Mouse (Mus musculus) stomach, embryonic 15.5 days (tissue): ENCODE data around the gene Dhx32. TPM values are rescaled to one million over a fixed set of nuclear protein-coding genes. Genes with fewer than 3 reads are reported as not detected.

Source experiments
- ATAC-seq: fragments of 200-750 bp; cut with Nextera tagmentation; 2 replicates; pipeline ENCODE4 v1.8.0; 2017; ENCODE audit warnings: low read depth, moderate number of reproducible peaks, moderate TSS enrichment; ENCODE audit not compliant: insufficient read depth, low FRiP score
- H3K27ac ChIP-seq: fragments of 300-500 bp; sonication (generic); 2 replicates; pipeline ENCODE4 v1.5.1; 2015; ENCODE audit warnings: mild to moderate bottlenecking, inconsistent platforms
- H3K27me3 ChIP-seq: fragments of 300-500 bp; sonication (generic); replicated peaks from 2 replicates; pipeline ENCODE4 v1.6.1; 2015; ENCODE audit warnings: inconsistent platforms
- H3K36me3 ChIP-seq: fragments of 300-500 bp; sonication (generic); 2 replicates; pipeline ENCODE4 v1.6.1; 2015; ENCODE audit warnings: inconsistent platforms
- H3K4me1 ChIP-seq: fragments of 300-500 bp; sonication (generic); 2 replicates; pipeline ENCODE4 v1.6.1; 2015; ENCODE audit warnings: inconsistent platforms
- H3K4me2 ChIP-seq: fragments of 300-500 bp; sonication (generic); 2 replicates; pipeline ENCODE4 v1.6.1; 2015; ENCODE audit warnings: mild to moderate bottlenecking, inconsistent platforms
- H3K4me3 ChIP-seq: fragments of 300-500 bp; sonication (generic); replicated peaks from 2 replicates; pipeline ENCODE4 v1.5.1; 2015; ENCODE audit warnings: inconsistent platforms
- H3K9ac ChIP-seq: fragments of 300-500 bp; sonication (generic); 2 replicates; pipeline ENCODE4 v1.6.1; 2015; ENCODE audit warnings: inconsistent platforms
- H3K9me3 ChIP-seq: fragments of 300-500 bp; sonication (generic); 2 replicates; pipeline ENCODE4 v1.6.1; 2016; ENCODE audit warnings: inconsistent platforms
- WGBS: fragments of 180-500 bp; shearing (Covaris S2); methylation state at CpG from one replicate; pipeline ENCODE4 v1.1.7; 2015; 5-methylcytosine and 5-hydroxymethylcytosine counted together
- polyA plus RNA-seq: library from polyadenylated mRNA; unstranded; fragments of >200 nt; fragmentation: Nextera tagmentation; extraction: Ambion mirVana; gene quantifications from 2 replicates; pipeline ENCODE4 v1.2.1, GENCODE M21; 2015

Gene Dhx32
- polyA plus RNA-seq, 1 experiment from 2014 or later = 45.3 TPM

GRCm38 (mm10) chr7:133679439-133679838 lies 103.1 kb downstream of the Dhx32 start:
- no peak overlapping the region for H3K27ac ChIP-seq
- H3K27me3 ChIP-seq = no peaks in the 10 kb centered on the region
- H3K9me3 ChIP-seq = no peaks in the 10 kb centered on the region
- ATAC-seq = no peak
- no peaks in the 10 kb centered on the region for H3K4me1 ChIP-seq
- 62% methylated on average over 4 of the region's 4 CpGs for WGBS
- H3K36me3 ChIP-seq = 0 out of 2 replicates have a peak, but pooled peaks cover 5% of the 10 kb centered on the region
- no peak overlapping the region for H3K9ac ChIP-seq
- H3K4me3 ChIP-seq = no peak overlapping the region
- no peak overlapping the region for H3K4me2 ChIP-seq

- ATAC-seq = no peak
- H3K9me3 ChIP-seq = no peaks in the 10 kb centered on the region
- no peak overlapping the region for H3K4me3 ChIP-seq
- no peaks in the 10 kb centered on the region for H3K4me1 ChIP-seq
- no peak overlapping the region for H3K4me2 ChIP-seq
- WGBS = 88% methylated on average over 8 of the region's 8 CpGs
- H3K27me3 ChIP-seq = no peaks in the 10 kb centered on the region
- H3K27ac ChIP-seq = no peak overlapping the region
- H3K9ac ChIP-seq = no peak overlapping the region
- 0 out of 2 replicates have a peak, but pooled peaks cover 5% of the 10 kb centered on the region for H3K36me3 ChIP-seq
Observed at GRCm38 (mm10) chr7:133678716-133679115, 103.8 kb downstream of the Dhx32 start.

GRCm38 (mm10) chr7:133676002-133676401 lies 106.5 kb downstream of the Dhx32 start:
- WGBS = 72% methylated on average over 9 of the region's 9 CpGs

More at GRCm38 (mm10) chr7:133676002-133676401, 106.5 kb downstream of the Dhx32 start:
- Histone ChIP-seq H3K36me3 (peaks cover 24% of the 10 kb centered on the region), H3K9ac (no peak overlapping the region), H3K4me1 (no peaks in the 10 kb centered on the region), H3K27me3 (no peaks in the 10 kb centered on the region), H3K27ac (no peak overlapping the region), H3K4me3 (no peak overlapping the region), H3K9me3 (no peaks in the 10 kb centered on the region), H3K4me2 (no peak overlapping the region)
- ATAC-seq = no peak

Other genes with a start within 250 kb of the Dhx32 start
- not detected in 2 replicates for gene Tex36, start 180.6 kb downstream of the Dhx32 start, polyA plus RNA-seq
- 17.7 and 19.7 TPM in 2 replicates for gene Edrf1, start 145.2 kb downstream of the Dhx32 start, polyA plus RNA-seq
- not detected in 2 replicates for gene Mmp21, start 102.7 kb downstream of the Dhx32 start, polyA plus RNA-seq
- 157 and 163 TPM in 2 replicates for gene Bccip, start 73.4 kb downstream of the Dhx32 start, polyA plus RNA-seq
- gene Uros, start 72.7 kb downstream of the Dhx32 start, polyA plus RNA-seq = 35.4 and 39.8 TPM in 2 replicates
- gene Fank1, start 5.9 kb downstream of the Dhx32 start, polyA plus RNA-seq = 0.50 and 0.54 TPM in 2 replicates